Mouse (Mus musculus) liver, embryonic 13.5 days (tissue): Measurements from ENCODE around the gene Camsap3. TPM values are rescaled to one million over a fixed set of nuclear protein-coding genes. Genes with fewer than 3 reads are reported as not detected.
A peak's percentile ranks its signal among the peaks of the same experiment; 100 is the strongest.
"Not testable (repeated sequence)": the region's sequence is repeated elsewhere in the genome, so short reads cannot be mapped to it uniquely, and the experiment has no call there.

Experiments used
- ATAC-seq: fragments of 200-750 bp; cut with Nextera tagmentation; 2 replicates; pipeline ENCODE4 v1.8.0; 2017; ENCODE audit warnings: low read depth, mild to moderate bottlenecking, moderate number of reproducible peaks, moderate library complexity
- DNase-seq: peaks from one replicate; pipeline ENCODE4 v3.0.0; 2022
- H3K27ac ChIP-seq: fragments of 300-500 bp; sonication (generic); 2 replicates; pipeline ENCODE4 v1.5.1; 2015; ENCODE audit warnings: moderate library complexity, mild to moderate bottlenecking, inconsistent platforms
- H3K27me3 ChIP-seq: fragments of 300-500 bp; sonication (generic); 2 replicates; pipeline ENCODE4 v1.6.1; 2015; ENCODE audit warnings: mild to moderate bottlenecking, inconsistent platforms
- H3K36me3 ChIP-seq: fragments of 300-500 bp; sonication (generic); 2 replicates; pipeline ENCODE4 v1.6.1; 2015; ENCODE audit warnings: mild to moderate bottlenecking, inconsistent platforms
- H3K4me1 ChIP-seq: fragments of 300-500 bp; sonication (generic); replicated peaks from 2 replicates; pipeline ENCODE4 v1.6.1; 2015; ENCODE audit warnings: inconsistent platforms
- H3K4me2 ChIP-seq: fragments of 300-500 bp; sonication (generic); 2 replicates; pipeline ENCODE4 v1.6.1; 2015; ENCODE audit warnings: inconsistent platforms, mild to moderate bottlenecking, moderate library complexity
- H3K4me3 ChIP-seq: fragments of 300-500 bp; sonication (generic); replicated peaks from 2 replicates; pipeline ENCODE4 v1.5.1; 2015; ENCODE audit warnings: mild to moderate bottlenecking, inconsistent platforms
- H3K9ac ChIP-seq: fragments of 300-500 bp; sonication (generic); 2 replicates; pipeline ENCODE4 v1.6.1; 2015; ENCODE audit warnings: mild to moderate bottlenecking, inconsistent platforms
- H3K9me3 ChIP-seq: fragments of 300-500 bp; sonication (generic); replicated peaks from 2 replicates; pipeline ENCODE4 v1.6.1; 2016; ENCODE audit warnings: inconsistent platforms
- WGBS: fragments of 180-500 bp; shearing (Covaris S2); methylation state at CpG from one replicate; pipeline ENCODE4 v1.1.7; 2015; ENCODE audit not compliant: insufficient replicate concordance; 5-methylcytosine and 5-hydroxymethylcytosine counted together
- polyA plus RNA-seq: library from polyadenylated mRNA; unstranded; fragments of >200 nt; fragmentation: Nextera tagmentation; extraction: Ambion mirVana; gene quantifications from 2 replicates; pipeline ENCODE4 v1.2.1, GENCODE M21; 2015

The Camsap3 gene
- polyA plus RNA-seq, 1 experiment from 2014 or later: 1.4 TPM

GRCm38 (mm10) chr8:3576211-3576960, 10.7 kb upstream of the Camsap3 start:
- Histone ChIP-seq H3K36me3 (no peaks in the 10 kb centered on the region), H3K9me3 (no peaks in the 10 kb centered on the region), H3K9ac (no peak overlapping the region), H3K4me3 (no peak overlapping the region), H3K27ac (no peak overlapping the region), H3K27me3 (no peaks in the 10 kb centered on the region), H3K4me1 (peaks cover 7% of the 10 kb centered on the region), H3K4me2 (no peak overlapping the region)
- WGBS: 57% methylated on average over 15 of the region's 15 CpGs
- ATAC-seq: no peak
- no peak for DNase-seq

GRCm38 (mm10) chr8:3579390-3580364, 7.4 kb upstream of the Camsap3 start:
- H3K9ac ChIP-seq: no peak overlapping the region
- H3K9me3 ChIP-seq: no peaks in the 10 kb centered on the region
- H3K4me2 ChIP-seq: no peak overlapping the region
- no peak overlapping the region for H3K4me3 ChIP-seq
- H3K36me3 ChIP-seq: no peaks in the 10 kb centered on the region
- peaks cover 7% of the 10 kb centered on the region for H3K4me1 ChIP-seq
- no peak for DNase-seq
- WGBS: 73% methylated on average over 9 of the region's 9 CpGs
- H3K27me3 ChIP-seq: no peaks in the 10 kb centered on the region
- no peak overlapping the region for H3K27ac ChIP-seq
- ATAC-seq: no peak

GRCm38 (mm10) chr8:3581961-3582360, 5.1 kb upstream of the Camsap3 start:
- not testable (repeated sequence) for ATAC-seq, H3K4me3 ChIP-seq, H3K4me2 ChIP-seq, H3K27ac ChIP-seq, H3K9me3 ChIP-seq, H3K27me3 ChIP-seq, H3K36me3 ChIP-seq, DNase-seq, H3K9ac ChIP-seq
- WGBS: 51% methylated on average over 1 of the region's 3 CpGs
- peaks cover 12% of the 10 kb centered on the region for H3K4me1 ChIP-seq

- no peak overlapping the region for H3K27ac ChIP-seq
- no peaks in the 10 kb centered on the region for H3K36me3 ChIP-seq
- peak overlapping the region; percentile 95 for H3K4me2 ChIP-seq
- no peak overlapping the region for H3K4me3 ChIP-seq
- ATAC-seq: peak; percentile 60
- H3K27me3 ChIP-seq: peaks cover 12% of the 10 kb centered on the region; the same call in 1 of the 2 replicates
- WGBS: 32% methylated on average over 2 of the region's 2 CpGs
- no peak overlapping the region for H3K9ac ChIP-seq
- H3K4me1 ChIP-seq: peaks cover 29% of the 10 kb centered on the region
- H3K9me3 ChIP-seq: no peaks in the 10 kb centered on the region
- DNase-seq: no peak
Observed at GRCm38 (mm10) chr8:3586452-3586851, 641 bp upstream of the Camsap3 start.

- ATAC-seq (peak; percentile 69), DNase-seq (peak; percentile 45)
- Histone ChIP-seq H3K9me3 (no peaks in the 10 kb centered on the region), H3K36me3 (no peaks in the 10 kb centered on the region), H3K9ac (peak overlapping the region; percentile 72), H3K4me2 (peak overlapping the region; percentile 95), H3K4me3 (peak overlapping the region; percentile 71), H3K4me1 (peaks cover 29% of the 10 kb centered on the region), H3K27ac (peak overlapping the region; percentile 12; the same call in 1 of the 2 replicates), H3K27me3 (peaks cover 12% of the 10 kb centered on the region; the same call in 1 of the 2 replicates)
- 1% methylated on average over 72 of the region's 77 CpGs for WGBS
Observed at GRCm38 (mm10) chr8:3587391-3588257, 531 bp downstream of the Camsap3 start.

- ATAC-seq (peak; percentile 14; the same call in 1 of the 2 replicates), DNase-seq (no peak)
- peak overlapping the region; percentile 95 for H3K4me2 ChIP-seq
- H3K36me3 ChIP-seq: no peaks in the 10 kb centered on the region
- WGBS: 18% methylated on average over 11 of the region's 11 CpGs
- no peaks in the 10 kb centered on the region for H3K9me3 ChIP-seq
- H3K4me1 ChIP-seq: peaks cover 29% of the 10 kb centered on the region
- peak overlapping the region; percentile 12; the same call in 1 of the 2 replicates for H3K27ac ChIP-seq
- H3K27me3 ChIP-seq: peaks cover 12% of the 10 kb centered on the region; the same call in 1 of the 2 replicates
- H3K9ac ChIP-seq: peak overlapping the region; percentile 72
- H3K4me3 ChIP-seq: peak overlapping the region; percentile 71
Observed at GRCm38 (mm10) chr8:3588258-3588633, 1.2 kb downstream of the Camsap3 start.

GRCm38 (mm10) chr8:3593470-3593869, 6.4 kb downstream of the Camsap3 start:
- no peak overlapping the region for H3K27ac ChIP-seq
- H3K9ac ChIP-seq: no peak overlapping the region
- no peaks in the 10 kb centered on the region for H3K27me3 ChIP-seq
- no peak for ATAC-seq
- 49% methylated on average over 3 of the region's 3 CpGs for WGBS
- H3K4me3 ChIP-seq: no peak overlapping the region
- H3K36me3 ChIP-seq: no peaks in the 10 kb centered on the region
- peaks cover 2% of the 10 kb centered on the region; the same call in 1 of the 2 replicates for H3K4me1 ChIP-seq
- no peak overlapping the region for H3K4me2 ChIP-seq
- DNase-seq: no peak
- no peaks in the 10 kb centered on the region for H3K9me3 ChIP-seq

- H3K36me3 ChIP-seq: no peaks in the 10 kb centered on the region
- H3K9ac ChIP-seq: no peak overlapping the region
- no peak for ATAC-seq
- 74% methylated on average over 2 of the region's 2 CpGs for WGBS
- H3K4me1 ChIP-seq: 0 out of 2 replicates have a peak, but pooled peaks cover 3% of the 10 kb centered on the region
- H3K27me3 ChIP-seq: no peaks in the 10 kb centered on the region
- H3K4me3 ChIP-seq: no peak overlapping the region
- DNase-seq: no peak
- H3K4me2 ChIP-seq: no peak overlapping the region
- H3K27ac ChIP-seq: no peak overlapping the region
- H3K9me3 ChIP-seq: no peaks in the 10 kb centered on the region
Observed at GRCm38 (mm10) chr8:3594466-3594865, 7.4 kb downstream of the Camsap3 start.

- H3K4me2 ChIP-seq: no peak overlapping the region
- H3K9me3 ChIP-seq: no peaks in the 10 kb centered on the region
- no peak overlapping the region for H3K27ac ChIP-seq
- H3K4me3 ChIP-seq: no peak overlapping the region
- H3K4me1 ChIP-seq: 0 out of 2 replicates have a peak, but pooled peaks cover 3% of the 10 kb centered on the region
- WGBS: 51% methylated on average over 3 of the region's 3 CpGs
- no peak overlapping the region for H3K9ac ChIP-seq
- no peak for DNase-seq
- no peaks in the 10 kb centered on the region for H3K27me3 ChIP-seq
- ATAC-seq: 0 out of 2 replicates have a peak, but pooled peaks have one; percentile 16
- H3K36me3 ChIP-seq: no peaks in the 10 kb centered on the region; the same call in 1 of the 2 replicates
Observed at GRCm38 (mm10) chr8:3598054-3598453, 11.0 kb downstream of the Camsap3 start.

- WGBS: 38% methylated on average over 1 of the region's 1 CpGs
- Histone ChIP-seq H3K9me3 (no peaks in the 10 kb centered on the region), H3K4me1 (0 out of 2 replicates have a peak, but pooled peaks cover 3% of the 10 kb centered on the region), H3K4me3 (no peak overlapping the region), H3K36me3 (peaks cover 3% of the 10 kb centered on the region; the same call in 1 of the 2 replicates), H3K9ac (no peak overlapping the region), H3K4me2 (no peak overlapping the region), H3K27me3 (no peaks in the 10 kb centered on the region), H3K27ac (no peak overlapping the region)
- ATAC-seq: no peak
- no peak for DNase-seq
Observed at GRCm38 (mm10) chr8:3599219-3599618, 12.1 kb downstream of the Camsap3 start.
